Mouse (Mus musculus): ENCODE data around the gene Bzw2.

Bzw2 gene

DNA sequence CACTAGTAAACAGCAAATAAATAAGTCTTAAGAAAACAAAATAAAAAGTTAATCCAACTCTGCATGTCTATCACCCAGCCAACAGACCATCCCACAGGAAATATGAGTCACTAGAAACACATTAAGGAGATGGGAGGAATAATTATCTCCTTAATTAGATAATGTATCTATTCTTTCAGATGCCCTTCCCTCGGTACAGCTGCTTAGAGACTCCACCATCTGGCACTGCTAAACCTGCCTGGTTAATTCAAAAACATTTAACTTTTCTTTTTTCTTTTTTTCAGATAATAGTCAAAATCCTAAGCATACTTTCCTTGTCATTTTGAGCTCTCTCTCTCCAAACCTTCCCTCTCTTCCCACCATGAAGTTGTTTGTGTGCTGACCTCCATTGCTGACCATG is 92.0 kb downstream of the Bzw2 start:
- DNase-seq = no peak

DNA sequence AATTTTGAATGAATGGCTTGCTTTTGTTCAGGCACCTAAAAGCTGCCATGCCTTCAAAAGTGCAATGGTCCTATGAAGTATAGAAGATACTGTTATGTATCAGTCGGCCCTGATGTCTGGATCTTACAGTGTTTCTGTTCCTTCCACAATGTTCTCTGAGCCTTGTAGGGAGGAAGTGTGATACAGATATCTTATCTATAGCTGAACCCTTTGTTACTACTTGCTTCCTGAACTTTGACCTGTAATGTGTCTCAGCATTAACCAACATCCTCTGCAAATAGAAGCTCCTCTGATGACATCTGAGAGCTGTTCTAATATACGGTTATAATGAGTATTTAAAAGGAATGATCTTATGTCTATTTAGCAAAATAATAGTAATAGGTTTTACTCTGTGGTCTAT is 100.2 kb downstream of the Bzw2 start:
- DNase-seq = no peak

DNA sequence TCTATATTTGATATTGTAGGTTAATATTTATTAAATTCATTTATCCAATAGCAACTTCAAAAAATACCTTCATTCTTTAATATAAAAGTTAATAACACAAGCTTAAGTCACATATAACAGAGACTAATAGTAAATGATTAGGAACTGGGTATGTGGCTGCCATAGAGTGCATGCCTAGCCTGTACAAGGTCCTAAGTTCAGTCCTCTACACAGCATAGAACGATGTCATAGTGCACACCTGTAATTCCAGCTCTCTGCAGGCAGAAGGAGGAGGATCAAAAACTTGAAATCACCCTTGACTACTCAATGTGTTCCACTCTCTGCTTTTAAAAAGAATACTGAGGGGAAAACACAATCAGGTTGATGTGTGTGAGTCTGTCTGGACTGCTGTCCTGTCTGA is 107.6 kb downstream of the Bzw2 start:
- DNase-seq = no peak

DNA sequence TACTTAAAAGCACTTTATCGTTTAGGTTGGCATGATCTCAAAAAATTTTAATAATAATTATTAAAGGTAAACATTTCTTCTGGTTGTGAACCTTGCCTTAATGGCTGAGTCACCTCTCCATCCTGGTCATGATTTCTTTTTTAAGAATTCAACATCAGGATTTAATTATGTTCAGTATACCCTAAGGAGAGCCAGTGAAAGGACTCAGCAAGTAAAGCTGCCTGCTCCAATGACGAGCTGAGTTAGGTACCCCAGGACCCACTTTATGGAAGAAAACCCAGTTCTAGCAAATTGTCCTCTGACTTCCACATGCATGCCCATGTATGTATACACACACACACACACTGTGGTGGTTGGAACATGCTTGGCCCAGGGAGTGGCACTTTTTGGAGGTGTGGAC is 110.3 kb downstream of the Bzw2 start:
- DNase-seq = no peak

DNA sequence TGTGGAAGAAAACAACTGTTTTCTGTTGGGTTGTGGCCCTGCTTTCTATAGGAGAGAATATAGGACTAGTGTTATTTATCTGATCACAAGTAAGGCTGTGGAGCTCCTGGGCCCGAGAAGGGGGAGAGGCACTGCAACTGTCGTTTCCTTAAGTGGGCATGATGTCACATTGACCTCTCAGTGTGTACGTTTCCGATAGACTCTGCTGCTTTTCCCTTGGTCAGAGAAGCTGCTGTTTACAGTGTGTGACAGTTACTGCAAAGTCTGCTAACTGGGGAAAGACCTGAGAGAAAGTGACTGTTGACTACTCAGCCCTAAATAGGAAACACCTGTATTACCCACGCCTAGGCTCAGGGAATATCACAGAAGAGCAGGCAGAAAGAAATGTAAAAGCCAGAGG is 111.7 kb downstream of the Bzw2 start:
- DNase-seq = no peak

DNA sequence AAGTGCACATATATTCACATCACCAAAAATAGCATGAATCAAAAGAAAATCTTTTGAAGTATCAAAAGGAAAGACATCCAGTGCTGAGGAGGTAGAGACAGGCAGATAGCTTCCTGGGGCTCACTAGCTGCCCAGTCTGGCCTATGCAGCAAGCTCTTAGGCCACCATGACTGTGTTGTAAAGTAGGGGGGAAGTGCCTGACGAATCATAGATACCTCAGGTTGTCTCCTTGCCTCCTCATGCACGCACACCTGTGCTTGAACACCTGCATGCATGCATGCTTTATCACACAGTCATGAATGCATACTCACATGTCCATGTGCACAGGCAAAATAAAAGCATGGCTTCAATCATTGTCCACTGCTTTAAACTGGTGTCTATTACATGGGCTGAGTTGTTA is 113.2 kb downstream of the Bzw2 start:
- no peak for DNase-seq

DNA sequence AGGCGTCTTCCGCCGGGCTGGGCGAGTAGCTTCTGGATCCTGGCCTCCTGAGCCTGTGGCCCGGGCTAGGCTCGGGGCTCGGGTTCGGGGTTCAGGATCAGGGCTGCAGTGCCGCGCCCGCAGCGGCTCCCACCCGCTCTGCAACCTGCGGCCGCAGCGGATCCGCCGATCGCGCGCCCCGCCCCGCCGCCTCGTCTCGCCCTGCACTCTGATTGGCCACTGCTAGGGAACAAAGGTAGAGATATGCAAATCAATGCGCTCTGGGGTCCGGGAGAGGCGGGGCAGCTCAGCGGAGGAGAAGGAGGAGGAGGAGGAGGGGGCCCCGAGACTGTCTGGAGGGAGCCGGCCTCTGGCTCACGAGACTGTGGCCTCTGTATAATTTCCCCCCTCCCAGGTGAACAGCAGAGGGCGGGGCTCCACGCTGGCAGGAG is 115.5 kb downstream of the Bzw2 start, which contains the start of gene Tspan13:
TSS of gene Tspan13 (minus strand) at position 153 of the 431 bp plus-strand sequence.
- DNase-seq = peak; percentile 93
